Mouse (Mus musculus) forebrain, embryonic 14.5 days (tissue): ENCODE measurements at regions not wholly inside any gene's neighbourhood (a gene's known extent, or its start where the extent isn't known, plus 50 kb on each side); places are given as distances from the start of the nearest gene placed in this dataset.

Experiments used
- ATAC-seq: fragments of 200-750 bp; cut with Nextera tagmentation; 2 replicates; pipeline ENCODE4 v1.8.0; 2017; ENCODE audit warnings: mild to moderate bottlenecking, moderate library complexity
- DNase-seq: peaks from one replicate; pipeline ENCODE4 v3.0.0-alpha.2; 2015; ENCODE audit warnings: low spot score
- H3K27ac ChIP-seq: fragments of 300-500 bp; sonication (generic); 2 replicates; pipeline ENCODE4 v1.5.1; 2014; ENCODE audit warnings: low read depth, mild to moderate bottlenecking, control low read depth, low read length, moderate library complexity
- H3K27me3 ChIP-seq: fragments of 300-500 bp; sonication (generic); replicated peaks from 2 replicates; pipeline ENCODE4 v1.6.1; 2014; ENCODE audit warnings: low read length, control low read depth, mixed read lengths; ENCODE audit not compliant: control insufficient read depth, insufficient read depth
- H3K36me3 ChIP-seq: fragments of 300-500 bp; sonication (generic); 2 replicates; pipeline ENCODE4 v1.6.1; 2014; ENCODE audit warnings: low read length, control low read depth; ENCODE audit not compliant: control insufficient read depth, insufficient read depth
- H3K4me1 ChIP-seq: fragments of 300-500 bp; sonication (generic); 2 replicates; pipeline ENCODE4 v1.6.1; 2014; ENCODE audit warnings: antibody characterized with exemption, low read length, control low read depth; ENCODE audit not compliant: control insufficient read depth, insufficient read depth
- H3K4me2 ChIP-seq: fragments of 300-500 bp; sonication (generic); 2 replicates; pipeline ENCODE4 v1.6.1; 2014; ENCODE audit warnings: mild to moderate bottlenecking, control low read depth, low read length
- H3K4me3 ChIP-seq: fragments of 300-500 bp; sonication (generic); 2 replicates; pipeline ENCODE4 v1.5.1; 2014; ENCODE audit warnings: low read depth, low read length, control low read depth
- H3K9ac ChIP-seq: fragments of 300-500 bp; sonication (generic); 2 replicates; pipeline ENCODE4 v1.6.1; 2014; ENCODE audit warnings: mild to moderate bottlenecking, low read length, control low read depth, moderate library complexity
- H3K9me3 ChIP-seq: fragments of 300-500 bp; sonication (generic); replicated peaks from 2 replicates; pipeline ENCODE4 v1.6.1; 2016; ENCODE audit warnings: low read length, control low read depth, mixed read lengths; ENCODE audit not compliant: control insufficient read depth
- WGBS: fragments of 180-500 bp; shearing (Covaris S2); extraction: QIAGEN DNeasy Blood & Tissue Kit; methylation state at CpG from one replicate; pipeline ENCODE4 v1.1.7; 2014; 5-methylcytosine and 5-hydroxymethylcytosine counted together

DNA sequence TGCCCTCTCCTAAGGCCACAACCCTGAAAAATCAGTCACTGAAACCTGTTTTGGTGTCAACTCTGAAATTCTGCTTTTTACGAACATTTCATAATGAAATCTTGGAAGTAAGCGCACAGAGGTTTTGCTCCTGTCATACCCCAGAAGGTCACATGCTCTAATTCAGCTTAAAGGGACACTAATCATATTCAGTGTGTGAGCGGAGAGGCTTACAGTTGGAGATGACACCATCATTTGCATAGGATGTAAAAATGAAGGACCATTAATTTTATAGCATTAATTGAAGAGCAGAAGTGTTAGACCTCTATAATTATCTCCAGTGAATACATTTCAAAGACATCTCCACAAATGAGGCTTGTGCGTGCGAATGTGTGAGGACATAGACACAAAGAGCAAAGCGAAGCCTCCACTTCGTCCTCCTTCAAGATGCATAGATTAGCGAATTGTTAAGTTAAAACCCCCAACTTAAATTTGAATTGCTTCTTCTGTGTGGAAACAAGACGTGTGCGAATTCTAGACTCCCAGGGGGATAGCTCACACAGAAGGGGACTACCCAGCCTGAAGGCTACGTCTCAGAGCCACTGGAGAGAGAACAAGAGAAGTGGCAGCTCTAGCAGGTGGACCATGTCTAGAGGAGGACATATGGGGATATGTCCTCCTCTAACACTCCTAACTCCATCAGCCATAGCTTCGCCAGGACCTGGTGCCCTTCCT lies 479.0 kb upstream of the Kif2a start:
- Histone ChIP-seq H3K9ac (no peak overlapping the region), H3K27me3 (no peaks in the 10 kb centered on the region), H3K27ac (no peak overlapping the region; the same call in 1 of the 2 replicates), H3K4me3 (no peak overlapping the region), H3K9me3 (no peaks in the 10 kb centered on the region), H3K4me1 (no peaks in the 10 kb centered on the region), H3K36me3 (no peaks in the 10 kb centered on the region), H3K4me2 (no peak overlapping the region)
- 52% methylated on average over 12 of the region's 12 CpGs for WGBS
- DNase-seq (peak; percentile 39), ATAC-seq (peak; percentile 55)

- Histone ChIP-seq H3K9ac (no peak overlapping the region), H3K36me3 (no peaks in the 10 kb centered on the region), H3K9me3 (no peaks in the 10 kb centered on the region), H3K4me2 (no peak overlapping the region), H3K4me3 (no peak overlapping the region), H3K27me3 (no peaks in the 10 kb centered on the region), H3K4me1 (peaks cover 6% of the 10 kb centered on the region; the same call in 1 of the 2 replicates), H3K27ac (no peak overlapping the region)
- ATAC-seq (no peak), DNase-seq (no peak)
- 82% methylated on average over 4 of the region's 4 CpGs for WGBS
These were observed 477.4 kb upstream of the Kif2a start for GRCm38 (mm10) chr13:107499296-107499695.

DNA sequence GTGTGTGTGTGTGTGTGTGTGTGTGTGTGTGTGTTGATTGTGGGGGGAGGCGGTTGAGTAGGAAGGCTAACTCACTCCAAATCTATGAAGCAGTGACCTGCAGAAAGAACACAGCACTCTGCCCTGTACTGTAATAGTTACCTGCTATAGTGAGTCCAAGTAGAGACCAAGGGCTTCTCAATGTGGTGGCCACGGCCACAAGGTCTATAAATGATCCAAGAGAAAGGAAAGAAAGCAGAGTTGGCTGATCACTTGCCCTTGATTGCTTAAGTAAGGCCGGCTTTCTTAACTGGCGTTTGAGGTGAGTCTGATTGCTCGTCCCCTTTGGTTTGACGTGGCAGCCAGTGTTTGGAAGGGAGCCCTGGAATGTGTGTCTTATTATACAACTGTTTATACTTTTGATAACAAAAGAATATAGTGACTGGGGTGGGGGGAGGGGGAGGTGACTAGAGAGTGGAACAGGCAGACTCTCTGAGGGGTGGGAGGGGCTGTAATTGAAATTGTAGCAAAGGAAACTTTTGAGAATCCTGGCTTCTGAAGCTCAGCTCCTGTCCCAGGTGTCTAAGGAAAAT lies 473.3 kb upstream of the Kif2a start:
- Histone ChIP-seq H3K36me3 (no peaks in the 10 kb centered on the region), H3K4me1 (peaks cover 14% of the 10 kb centered on the region; the same call in 1 of the 2 replicates), H3K27ac (no peak overlapping the region), H3K27me3 (no peaks in the 10 kb centered on the region), H3K4me2 (no peak overlapping the region), H3K9me3 (no peaks in the 10 kb centered on the region), H3K9ac (no peak overlapping the region), H3K4me3 (no peak overlapping the region)
- 39% methylated on average over 6 of the region's 6 CpGs for WGBS
- DNase-seq (no peak), ATAC-seq (no peak)

DNA sequence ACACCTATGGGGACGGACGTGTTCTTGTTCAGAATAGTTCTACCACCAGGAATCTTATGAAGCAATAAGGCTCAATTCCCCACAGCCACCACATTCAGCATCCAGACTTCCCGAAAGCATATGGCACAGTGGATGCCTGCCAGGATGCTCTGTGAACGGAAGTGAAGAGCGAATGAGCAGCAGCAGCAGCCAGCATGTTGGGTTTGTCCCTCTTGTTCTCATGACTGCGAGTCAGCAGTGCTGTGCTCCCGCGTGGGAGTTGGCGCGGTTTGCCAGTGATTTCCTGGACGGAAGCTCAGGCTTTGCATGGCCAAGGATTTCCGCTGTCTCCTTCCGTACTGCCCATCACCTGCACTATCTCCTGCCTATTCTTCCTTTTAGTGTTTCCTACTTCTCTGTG lies 471.8 kb upstream of the Kif2a start:
- ATAC-seq = peak; percentile 77; the same call in 1 of the 2 replicates
- 62% methylated on average over 13 of the region's 13 CpGs for WGBS
- no peak overlapping the region for H3K9ac ChIP-seq
- H3K27ac ChIP-seq = peak overlapping the region; percentile 35; the same call in 1 of the 2 replicates
- peak; percentile 88 for DNase-seq
- H3K9me3 ChIP-seq = no peaks in the 10 kb centered on the region
- no peaks in the 10 kb centered on the region for H3K36me3 ChIP-seq
- no peaks in the 10 kb centered on the region for H3K27me3 ChIP-seq
- H3K4me3 ChIP-seq = no peak overlapping the region
- H3K4me1 ChIP-seq = peaks cover 14% of the 10 kb centered on the region; the same call in 1 of the 2 replicates
- H3K4me2 ChIP-seq = no peak overlapping the region

- Histone ChIP-seq H3K27ac (no peak overlapping the region), H3K9ac (no peak overlapping the region), H3K4me2 (no peak overlapping the region), H3K9me3 (no peaks in the 10 kb centered on the region), H3K4me1 (peaks cover 14% of the 10 kb centered on the region; the same call in 1 of the 2 replicates), H3K27me3 (no peaks in the 10 kb centered on the region), H3K4me3 (no peak overlapping the region), H3K36me3 (no peaks in the 10 kb centered on the region)
- DNase-seq (no peak), ATAC-seq (no peak)
- WGBS = 92% methylated on average over 4 of the region's 4 CpGs
These were observed 470.5 kb upstream of the Kif2a start for GRCm38 (mm10) chr13:107492448-107492847.

- no peaks in the 10 kb centered on the region for H3K27me3 ChIP-seq
- no peak overlapping the region for H3K9ac ChIP-seq
- no peaks in the 10 kb centered on the region for H3K9me3 ChIP-seq
- peaks cover 14% of the 10 kb centered on the region; the same call in 1 of the 2 replicates for H3K4me1 ChIP-seq
- H3K36me3 ChIP-seq = no peaks in the 10 kb centered on the region
- no peak overlapping the region for H3K4me2 ChIP-seq
- H3K27ac ChIP-seq = peak overlapping the region; percentile 46; the same call in 1 of the 2 replicates
- WGBS = 15% methylated on average over 7 of the region's 7 CpGs
- DNase-seq (peak; percentile 33), ATAC-seq (peak; percentile 76)
- H3K4me3 ChIP-seq = no peak overlapping the region
These were observed 469.5 kb upstream of the Kif2a start for GRCm38 (mm10) chr13:107491423-107491822.

DNA sequence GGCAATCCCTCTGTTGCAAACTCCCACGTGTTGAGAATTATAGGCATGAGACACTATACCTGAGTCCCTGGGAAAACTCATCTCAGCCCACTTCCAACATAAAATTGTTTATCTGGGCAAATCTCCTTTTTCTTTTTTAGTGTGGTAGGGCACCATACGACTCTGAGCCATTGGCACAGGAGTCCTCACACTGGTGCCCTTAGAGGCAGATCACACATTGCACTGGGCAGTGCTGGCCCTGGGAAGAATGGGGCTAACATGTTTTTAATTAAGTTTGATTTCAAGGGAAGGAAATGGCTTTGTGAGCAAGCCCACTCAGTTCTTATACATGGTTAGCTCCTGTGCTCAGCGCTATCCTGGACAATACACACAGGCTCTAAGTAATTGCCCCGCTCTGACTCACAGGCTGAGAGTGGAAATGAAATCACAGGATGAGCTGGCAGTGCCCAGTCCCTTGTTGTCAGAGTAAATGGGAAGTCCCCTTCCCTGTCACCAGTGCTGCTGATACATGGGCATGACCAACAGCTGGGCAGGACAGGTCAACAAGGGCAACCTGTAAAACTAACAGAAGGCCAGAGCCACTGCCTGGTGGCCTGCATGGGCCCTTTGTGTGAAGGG lies 463.6 kb upstream of the Kif2a start:
- Histone ChIP-seq H3K4me3 (no peak overlapping the region), H3K9ac (no peak overlapping the region), H3K4me1 (peaks cover 7% of the 10 kb centered on the region), H3K4me2 (no peak overlapping the region), H3K9me3 (no peaks in the 10 kb centered on the region), H3K27me3 (no peaks in the 10 kb centered on the region), H3K36me3 (no peaks in the 10 kb centered on the region), H3K27ac (no peak overlapping the region)
- 74% methylated on average over 4 of the region's 4 CpGs for WGBS
- DNase-seq = no peak
- no peak for ATAC-seq

DNA sequence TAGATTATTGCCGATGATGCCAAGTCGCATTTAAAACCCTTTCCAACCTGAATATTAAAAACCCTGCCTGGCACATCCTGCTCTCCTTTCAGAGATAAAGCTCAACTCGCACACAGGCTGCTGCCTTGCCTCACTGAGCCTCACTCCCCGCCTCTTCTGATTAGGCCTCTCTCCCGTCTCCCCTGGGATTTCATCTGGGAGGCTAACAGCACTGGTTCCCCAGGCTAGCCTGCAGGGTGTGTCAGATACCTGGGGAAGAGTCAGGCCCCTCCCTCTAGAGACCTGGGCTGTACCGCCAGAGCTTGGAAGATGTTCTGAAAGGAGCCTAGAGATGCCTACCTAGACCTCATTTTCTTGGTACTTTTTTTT lies 462.7 kb upstream of the Kif2a start:
- H3K4me2 ChIP-seq = no peak overlapping the region
- no peak overlapping the region for H3K4me3 ChIP-seq
- H3K9ac ChIP-seq = no peak overlapping the region
- WGBS = 45% methylated on average over 6 of the region's 6 CpGs
- H3K27me3 ChIP-seq = no peaks in the 10 kb centered on the region
- no peaks in the 10 kb centered on the region for H3K9me3 ChIP-seq
- no peaks in the 10 kb centered on the region for H3K36me3 ChIP-seq
- DNase-seq (no peak), ATAC-seq (0 out of 2 replicates have a peak, but pooled peaks have one; percentile 29)
- H3K4me1 ChIP-seq = peaks cover 7% of the 10 kb centered on the region
- no peak overlapping the region for H3K27ac ChIP-seq
